Mouse (Mus musculus) gastrocnemius, adult 2 months (tissue): Measurements from ENCODE around the gene Fam102b. TPM values are rescaled to one million over a fixed set of nuclear protein-coding genes. Genes with fewer than 3 reads are reported as not detected.

ENCODE experiments used
- DNase-seq: peaks from one replicate; pipeline ENCODE4 v3.0.0; 2022
- H3K27ac ChIP-seq: fragments of 200-600 bp; 2 replicates; pipeline ENCODE4 v1.8.1; 2022; ENCODE audit warnings: mild to moderate bottlenecking
- H3K4me3 ChIP-seq: fragments of 200-600 bp; 2 replicates; pipeline ENCODE4 v1.8.1; 2022; ENCODE audit warnings: mild to moderate bottlenecking, moderate library complexity
- CTCF ChIP-seq: fragments of 200-600 bp; IDR thresholded peaks from 2 replicates; pipeline ENCODE4 v1.8.1; 2022; ENCODE audit warnings: antibody characterized with exemption, mild to moderate bottlenecking, moderate library complexity
- intact Hi-C: fragments of 180-260 bp; cut with DNase I; formaldehyde crosslinking; loops from one replicate; pipeline ENCODE4 v1.15.1; 2025
- total RNA-seq, 2 experiments: library from RNA; stranded (reverse); gene quantifications; 2 replicates each; pipeline ENCODE4 v1.2.3; 2021

The Fam102b gene
- total RNA-seq, 2 experiments from 2014 or later = 6.2 to 8.0 TPM

DNA sequence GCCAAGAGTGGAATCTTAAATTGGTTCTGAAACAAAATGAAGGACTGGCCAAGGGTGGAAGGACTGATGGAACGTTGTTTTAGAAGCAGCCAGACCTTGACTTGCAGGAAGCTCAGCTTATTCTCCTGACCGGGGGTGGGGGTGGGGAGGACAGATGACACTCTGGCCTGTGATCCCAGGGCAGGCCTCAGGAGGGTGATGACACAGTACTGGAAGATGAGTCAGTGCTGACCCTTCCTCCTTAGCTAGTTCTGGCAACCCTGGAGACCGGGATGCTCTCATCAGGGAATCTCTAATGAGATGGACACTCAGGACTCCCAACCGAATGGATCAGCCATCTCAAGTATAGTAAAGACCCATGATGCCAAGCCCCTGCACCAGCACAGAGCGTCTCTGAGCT is 21.6 kb downstream of the Fam102b start:
- Histone ChIP-seq H3K27ac (no peak overlapping the region), H3K4me3 (no peak overlapping the region)
- peak; percentile 36 for DNase-seq
- no peak for TF ChIP-seq CTCF
- intact Hi-C loops = no loop called here

DNA sequence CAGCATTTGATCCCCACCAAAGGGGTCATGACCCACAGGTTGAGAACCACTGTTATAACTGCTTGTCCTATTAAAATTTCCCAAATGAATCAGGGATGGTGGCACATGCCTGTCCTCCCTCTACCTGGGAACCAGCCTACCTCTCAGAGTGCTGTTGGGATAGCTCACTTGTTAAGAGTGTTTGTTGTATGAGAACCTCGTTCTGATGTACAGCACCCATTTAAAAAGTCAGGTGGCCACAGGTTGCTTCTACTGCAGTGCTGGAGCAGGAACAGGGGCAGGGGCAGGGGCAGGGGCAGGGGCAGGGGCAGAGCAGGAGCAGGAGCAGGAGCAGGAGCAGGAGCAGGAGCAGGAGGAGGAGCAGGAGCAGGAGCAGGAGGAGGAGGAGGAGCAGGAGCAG is 28.2 kb downstream of the Fam102b start:
- intact Hi-C loops = no loop called here
- H3K4me3 ChIP-seq = no peak overlapping the region
- no peak for TF ChIP-seq CTCF
- DNase-seq = no peak
- H3K27ac ChIP-seq = no peak overlapping the region

- TF ChIP-seq CTCF = no peak
- intact Hi-C loops = no loop called here
- no peak for DNase-seq
- H3K27ac ChIP-seq = no peak overlapping the region
- no peak overlapping the region for H3K4me3 ChIP-seq
Measured at GRCm38 (mm10) chr3:108997762-108998161, 29.6 kb downstream of the Fam102b start.

DNA sequence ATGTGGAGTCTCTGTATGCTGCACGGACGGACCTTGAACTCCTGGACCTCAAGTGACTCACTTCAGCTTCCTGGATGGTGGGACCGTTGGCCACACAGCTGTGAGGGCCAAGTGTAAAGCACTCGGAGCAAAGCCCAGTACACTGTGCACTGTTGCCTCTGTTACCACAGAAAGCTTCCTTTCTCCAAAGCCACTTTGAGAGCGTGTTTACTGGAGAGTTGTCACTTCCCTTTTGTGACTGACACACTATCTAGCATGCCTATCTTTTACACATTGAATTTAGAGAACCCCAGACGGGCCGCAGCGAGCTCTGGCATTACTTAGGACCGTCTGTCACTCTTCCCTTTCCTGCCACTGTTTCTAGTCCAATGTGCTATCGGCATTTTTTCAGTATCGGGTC is 30.1 kb downstream of the Fam102b start:
- no peak for TF ChIP-seq CTCF
- no peak overlapping the region for H3K4me3 ChIP-seq
- DNase-seq = no peak
- intact Hi-C loops = no loop called here
- no peak overlapping the region for H3K27ac ChIP-seq

GRCm38 (mm10) chr3:108995379-108995778 is 32.0 kb downstream of the Fam102b start:
- H3K4me3 ChIP-seq = no peak overlapping the region
- intact Hi-C loops = no loop called here
- no peak for TF ChIP-seq CTCF

DNA sequence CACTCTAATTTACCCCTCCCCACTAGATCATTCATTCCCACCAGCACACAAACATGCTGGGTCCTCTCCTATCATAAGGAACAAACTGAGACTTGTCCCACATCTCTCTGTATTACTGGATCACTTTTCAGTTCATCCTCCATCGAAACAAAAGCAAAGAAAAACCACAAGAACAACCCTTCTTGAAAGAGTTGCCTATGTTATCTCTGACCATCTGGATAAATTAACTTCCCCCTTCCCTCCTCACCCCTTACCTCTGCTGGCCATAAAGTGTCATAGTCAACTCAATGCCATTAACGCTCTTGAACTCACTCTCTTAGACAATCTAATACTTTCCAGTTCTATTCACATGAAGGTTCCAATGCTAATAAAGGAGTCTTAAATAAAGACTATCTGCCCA is 32.9 kb downstream of the Fam102b start:
- H3K27ac ChIP-seq = no peak overlapping the region
- no peak for TF ChIP-seq CTCF
- intact Hi-C loops = no loop called here
- DNase-seq = no peak
- H3K4me3 ChIP-seq = no peak overlapping the region

More at GRCm38 (mm10) chr3:108995379-108995778, 32.0 kb downstream of the Fam102b start:
- H3K27ac ChIP-seq = no peak overlapping the region
- DNase-seq = no peak

GRCm38 (mm10) chr3:108989971-108990548 is 37.3 kb downstream of the Fam102b start:
- peak; percentile 59 for DNase-seq
- no peak overlapping the region for H3K4me3 ChIP-seq
- H3K27ac ChIP-seq = no peak overlapping the region
- intact Hi-C loops = no loop called here
- TF ChIP-seq CTCF = no peak

- DNase-seq = no peak
- H3K27ac ChIP-seq = no peak overlapping the region
- intact Hi-C loops = no loop called here
- no peak for TF ChIP-seq CTCF
- no peak overlapping the region for H3K4me3 ChIP-seq
Measured at GRCm38 (mm10) chr3:108987009-108987659, 40.3 kb downstream of the Fam102b start.

GRCm38 (mm10) chr3:108986534-108986933 is 40.9 kb downstream of the Fam102b start:
- intact Hi-C loops = no loop called here
- no peak overlapping the region for H3K27ac ChIP-seq
- no peak for TF ChIP-seq CTCF
- no peak for DNase-seq
- no peak overlapping the region for H3K4me3 ChIP-seq

DNA sequence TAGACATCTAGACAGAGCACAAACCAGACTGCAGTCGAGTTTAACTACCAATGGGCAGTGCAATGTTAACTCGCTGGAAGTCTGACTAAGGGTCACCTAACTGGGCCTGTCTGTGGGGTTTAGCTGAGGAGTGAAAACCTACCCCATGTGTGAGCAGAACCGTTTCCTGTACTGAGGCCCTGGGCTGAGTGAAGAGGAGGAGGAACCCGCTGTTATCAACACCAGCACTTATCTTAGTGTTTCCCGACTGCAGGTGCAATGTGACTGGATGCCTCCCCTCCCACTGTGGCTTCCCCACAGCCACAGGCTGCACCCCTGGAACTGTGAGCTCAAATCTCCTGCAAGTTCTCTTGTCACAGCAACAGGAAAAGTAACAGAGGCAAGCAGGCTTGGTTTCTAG is 43.4 kb downstream of the Fam102b start:
- intact Hi-C loops = no loop called here
- DNase-seq = no peak

GRCm38 (mm10) chr3:108981946-108982345 is 45.5 kb downstream of the Fam102b start:
- no peak for TF ChIP-seq CTCF

More for the DNA sequence above, 43.4 kb downstream of the Fam102b start:
- Histone ChIP-seq H3K27ac (no peak overlapping the region), H3K4me3 (no peak overlapping the region)
- no peak for TF ChIP-seq CTCF

GRCm38 (mm10) chr3:108977340-108978030 is 49.9 kb downstream of the Fam102b start:
- no peak for DNase-seq
- Histone ChIP-seq H3K27ac (no peak overlapping the region), H3K4me3 (no peak overlapping the region)
- TF ChIP-seq CTCF = peak; percentile 55
- intact Hi-C loops = loop anchor here (5.0 kb wide), 1 partner anchor 85 kb away; no protein-coding TSS in a partner anchor

More at GRCm38 (mm10) chr3:108981946-108982345, 45.5 kb downstream of the Fam102b start:
- no peak for DNase-seq
- no peak overlapping the region for H3K27ac ChIP-seq
- intact Hi-C loops = no loop called here
- H3K4me3 ChIP-seq = no peak overlapping the region

GRCm38 (mm10) chr3:108974920-108975485 is 52.4 kb downstream of the Fam102b start:
- no peak for DNase-seq
- Histone ChIP-seq H3K27ac (no peak overlapping the region), H3K4me3 (no peak overlapping the region)
- intact Hi-C loops = loop anchor here (5.0 kb wide), 1 partner anchor 87 kb away; no protein-coding TSS in a partner anchor
- no peak for TF ChIP-seq CTCF
